Mouse (Mus musculus) thymus, postnatal 25 days (tissue): ENCODE results near the gene Map4k4.

ENCODE experiments used
- DNase-seq: peaks from one replicate; pipeline ENCODE4 v3.0.0; 2022

The Map4k4 gene

GRCm38 (mm10) chr1:40053071-40053470 lies 152.4 kb downstream of the Map4k4 start:
- DNase-seq: no peak

- no peak for DNase-seq
These were observed 154.3 kb downstream of the Map4k4 start for GRCm38 (mm10) chr1:40055051-40055450.

GRCm38 (mm10) chr1:40055963-40056362 lies 155.2 kb downstream of the Map4k4 start:
- no peak for DNase-seq

GRCm38 (mm10) chr1:40057351-40057750 lies 156.6 kb downstream of the Map4k4 start:
- no peak for DNase-seq

GRCm38 (mm10) chr1:40058013-40058412 lies 157.3 kb downstream of the Map4k4 start:
- DNase-seq: no peak

- no peak for DNase-seq
These were observed 158.5 kb downstream of the Map4k4 start for GRCm38 (mm10) chr1:40059122-40059774.

- no peak for DNase-seq
These were observed 160.6 kb downstream of the Map4k4 start for GRCm38 (mm10) chr1:40061359-40061758.

- DNase-seq: no peak
These were observed 162.7 kb downstream of the Map4k4 start for GRCm38 (mm10) chr1:40063409-40063808.

- DNase-seq: no peak
These were observed 163.8 kb downstream of the Map4k4 start for GRCm38 (mm10) chr1:40064508-40064907.

GRCm38 (mm10) chr1:40072558-40072957 lies 171.8 kb downstream of the Map4k4 start:
- no peak for DNase-seq

GRCm38 (mm10) chr1:40073779-40074178 lies 173.1 kb downstream of the Map4k4 start, which contains the start of gene Il1r2:
Il1r2 (plus strand) TSS chr1:40074079.
- DNase-seq: no peak
